Mouse (Mus musculus): ENCODE measurements around the gene Hist1h2bh.
"Not testable (repeated sequence)": the region's sequence is repeated elsewhere in the genome, so short reads cannot be mapped to it uniquely, and the experiment has no call there.

Gene Hist1h2bh

DNA sequence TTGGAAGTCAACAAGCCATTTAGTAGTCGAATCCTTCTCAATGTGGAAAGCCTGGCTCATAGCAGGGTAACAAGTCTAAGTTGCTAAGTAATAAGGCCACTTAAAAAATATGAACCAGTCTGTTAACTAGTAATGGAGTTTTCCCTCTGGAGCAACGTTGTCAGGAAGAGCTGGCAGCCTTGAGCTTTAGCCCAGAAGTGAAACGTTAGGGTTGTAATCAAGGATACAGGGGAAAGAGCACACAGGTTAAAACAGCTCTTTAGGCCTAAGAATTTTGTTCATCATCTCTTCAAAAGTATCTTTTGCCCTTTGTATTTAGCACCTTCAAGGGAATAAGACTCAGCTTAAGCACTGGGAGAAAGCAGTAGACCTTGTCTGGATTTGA is 7.6 kb upstream of the Hist1h2bh start:
- no peak for DNase-seq

DNA sequence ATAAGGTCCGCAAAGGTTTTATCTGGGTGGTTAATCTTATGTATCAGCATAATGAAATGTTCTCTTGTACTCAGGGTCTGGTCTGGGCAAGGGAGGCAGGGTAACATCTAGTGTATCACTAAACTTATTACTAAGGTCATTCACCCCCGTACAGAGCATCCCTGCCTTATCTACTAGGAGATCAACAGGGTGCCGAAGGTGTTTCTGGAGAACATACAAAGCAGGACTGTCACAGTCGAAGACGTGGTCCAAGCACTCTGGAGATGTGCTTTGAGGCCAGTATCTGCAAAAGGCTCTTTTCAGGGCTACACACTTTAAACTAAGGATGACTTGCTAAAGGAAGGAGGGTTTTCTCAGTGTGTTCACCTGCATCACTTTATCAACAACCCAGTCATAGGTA is 3.5 kb upstream of the Hist1h2bh start:
- no peak for DNase-seq

- DNase-seq = not testable (repeated sequence)
These were observed 1.6 kb upstream of the Hist1h2bh start for GRCm38 (mm10) chr13:23544787-23545120.

- DNase-seq = peak; percentile 62 to 70
These were observed 984 bp upstream of the Hist1h2bh start, which contains the start of gene Hist1h3f for GRCm38 (mm10) chr13:23543965-23544786. Gene Hist1h3f (plus strand): TSS chr13:23544052.

DNA sequence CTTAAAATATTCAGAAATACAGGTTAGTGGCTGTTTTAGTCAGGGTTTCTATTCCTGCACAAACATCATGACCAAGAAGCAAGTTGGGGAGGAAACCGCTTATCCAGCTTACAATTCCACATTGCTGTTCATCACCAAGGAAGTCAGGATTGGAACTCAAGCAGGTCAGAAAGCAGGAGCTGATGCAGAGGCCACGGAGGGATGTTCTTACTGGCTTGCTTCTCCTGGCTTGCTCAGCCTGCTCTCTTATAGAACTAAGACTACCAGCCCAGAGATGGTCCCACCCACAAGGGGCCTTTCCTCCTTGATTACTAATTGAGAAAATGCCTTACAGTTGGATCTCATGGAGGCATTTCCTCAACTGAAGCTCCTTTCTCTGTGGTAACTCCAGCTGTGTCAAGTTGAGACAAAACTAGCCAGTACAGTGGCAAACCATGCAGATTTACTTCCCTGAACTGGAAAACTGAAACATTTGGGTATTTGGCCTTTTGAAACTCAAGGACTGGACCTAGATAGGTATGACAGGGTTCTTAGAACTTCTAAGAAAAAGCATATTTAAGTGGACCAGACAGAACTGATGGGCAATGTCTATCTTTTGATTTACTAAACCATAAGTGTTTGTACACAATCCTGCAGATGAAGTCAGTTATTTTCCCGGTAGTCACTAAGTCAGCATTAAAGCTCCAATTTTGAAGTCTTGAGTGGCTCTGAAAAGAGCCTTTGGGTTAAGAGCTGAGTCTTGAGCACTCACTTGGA is 789 bp downstream of the Hist1h2bh start:
- not testable (repeated sequence) for DNase-seq

- no peak for DNase-seq
These were observed 1.7 kb downstream of the Hist1h2bh start for GRCm38 (mm10) chr13:23541497-23541896.

DNA sequence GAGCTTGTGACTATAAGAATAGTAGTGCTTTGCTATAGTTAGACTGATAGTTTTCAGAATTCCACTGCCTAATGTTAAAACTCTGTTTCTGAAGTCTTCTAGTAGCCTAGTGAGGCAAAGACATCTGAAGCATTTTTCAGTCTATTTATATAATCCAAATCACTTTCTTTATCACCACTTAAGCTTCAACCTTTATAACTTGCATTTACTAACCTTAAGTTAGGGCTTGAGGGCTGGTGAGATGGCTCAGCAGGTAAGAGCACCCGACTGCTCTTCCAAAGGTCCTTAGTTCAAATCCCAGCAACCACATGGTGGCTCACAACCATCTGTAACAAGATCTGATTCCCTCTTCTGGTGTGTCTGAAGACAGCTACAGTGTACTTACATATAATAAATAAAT is 3.4 kb downstream of the Hist1h2bh start:
- not testable (repeated sequence) for DNase-seq

- DNase-seq = no peak
These were observed 4.9 kb downstream of the Hist1h2bh start for GRCm38 (mm10) chr13:23538249-23538648.

DNA sequence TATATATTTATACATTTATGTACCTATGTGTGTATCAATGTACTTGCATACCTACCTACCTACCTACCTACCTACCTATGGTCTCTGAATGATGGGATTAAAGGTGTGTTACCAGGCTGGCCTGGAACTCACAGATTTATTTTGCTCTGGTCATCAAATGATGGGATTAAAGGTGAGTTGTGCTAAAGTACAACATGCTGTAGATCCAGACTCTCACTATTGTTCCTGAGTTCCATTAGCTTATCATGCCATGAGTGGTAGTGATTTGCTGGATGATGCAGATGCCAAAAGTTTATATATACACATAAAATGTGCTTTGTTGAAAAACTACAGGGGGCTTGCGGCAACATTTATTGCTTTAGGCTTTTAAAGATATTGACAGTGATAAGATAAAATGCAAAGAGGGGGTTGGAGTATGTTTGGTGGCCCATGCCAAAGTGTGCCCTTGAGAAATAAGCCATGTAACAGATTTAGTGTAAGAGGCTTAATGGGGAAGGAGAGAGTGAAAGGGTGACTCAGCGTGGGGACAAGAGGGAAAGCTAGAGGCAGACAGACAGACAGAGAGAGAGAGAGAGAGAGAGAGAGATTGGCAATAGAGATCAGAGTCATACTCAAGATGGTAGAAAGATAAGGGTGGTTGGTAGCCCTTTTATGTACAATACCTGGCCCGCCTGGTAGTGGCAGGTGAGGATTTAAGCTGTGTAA is 6.0 kb downstream of the Hist1h2bh start:
- no peak for DNase-seq

- DNase-seq = no peak
These were observed 6.9 kb downstream of the Hist1h2bh start for GRCm38 (mm10) chr13:23536076-23536822.

- peak; percentile 82 to 88 for DNase-seq
These were observed 7.8 kb downstream of the Hist1h2bh start, which contains the start of gene Hist1h3g for GRCm38 (mm10) chr13:23535137-23536075. Gene Hist1h3g (plus strand): TSS chr13:23535422.

DNA sequence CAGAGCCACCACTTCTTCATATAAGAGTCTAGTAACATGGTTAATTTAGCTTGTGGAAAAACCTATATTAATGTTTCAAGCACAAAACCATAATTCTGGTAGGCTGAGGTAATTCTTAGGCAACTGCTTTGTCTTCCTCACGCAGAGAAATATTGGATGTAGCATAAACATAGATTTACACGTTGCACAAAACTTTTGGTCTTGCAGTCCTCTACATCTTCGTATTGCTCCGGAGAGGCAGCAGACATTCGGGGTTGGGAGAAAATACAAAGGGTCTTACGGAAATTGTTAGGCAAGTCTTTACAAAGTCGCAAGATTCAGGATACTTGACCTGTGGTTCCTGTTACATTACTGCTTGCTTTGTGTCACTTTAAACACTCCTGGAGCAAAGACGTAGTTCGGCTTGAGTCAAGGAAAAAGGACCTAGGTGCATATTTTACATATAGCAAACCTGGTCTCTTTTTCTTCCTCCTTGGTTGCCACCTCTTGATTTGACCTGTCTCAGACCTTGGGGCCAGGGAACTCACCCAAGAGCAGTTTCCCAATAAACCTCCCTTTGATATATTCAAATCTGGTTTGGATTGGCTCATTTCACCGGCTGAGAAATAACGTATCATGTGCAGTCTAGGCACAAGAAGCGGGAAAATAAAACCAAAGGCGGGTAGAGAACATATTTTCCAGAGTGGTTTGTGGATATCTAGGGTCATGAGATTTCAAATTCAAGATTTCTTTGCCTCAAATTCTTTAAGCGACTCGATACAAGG is 8.6 kb downstream of the Hist1h2bh start:
- DNase-seq = peak in 1 of 2 experiments; percentile 17

- peak; percentile 30 to 46 for DNase-seq
These were observed 9.4 kb downstream of the Hist1h2bh start, which contains the start of gene Hist1h2af for GRCm38 (mm10) chr13:23533560-23534367. Gene Hist1h2af (plus strand): TSS chr13:23533906.

DNA sequence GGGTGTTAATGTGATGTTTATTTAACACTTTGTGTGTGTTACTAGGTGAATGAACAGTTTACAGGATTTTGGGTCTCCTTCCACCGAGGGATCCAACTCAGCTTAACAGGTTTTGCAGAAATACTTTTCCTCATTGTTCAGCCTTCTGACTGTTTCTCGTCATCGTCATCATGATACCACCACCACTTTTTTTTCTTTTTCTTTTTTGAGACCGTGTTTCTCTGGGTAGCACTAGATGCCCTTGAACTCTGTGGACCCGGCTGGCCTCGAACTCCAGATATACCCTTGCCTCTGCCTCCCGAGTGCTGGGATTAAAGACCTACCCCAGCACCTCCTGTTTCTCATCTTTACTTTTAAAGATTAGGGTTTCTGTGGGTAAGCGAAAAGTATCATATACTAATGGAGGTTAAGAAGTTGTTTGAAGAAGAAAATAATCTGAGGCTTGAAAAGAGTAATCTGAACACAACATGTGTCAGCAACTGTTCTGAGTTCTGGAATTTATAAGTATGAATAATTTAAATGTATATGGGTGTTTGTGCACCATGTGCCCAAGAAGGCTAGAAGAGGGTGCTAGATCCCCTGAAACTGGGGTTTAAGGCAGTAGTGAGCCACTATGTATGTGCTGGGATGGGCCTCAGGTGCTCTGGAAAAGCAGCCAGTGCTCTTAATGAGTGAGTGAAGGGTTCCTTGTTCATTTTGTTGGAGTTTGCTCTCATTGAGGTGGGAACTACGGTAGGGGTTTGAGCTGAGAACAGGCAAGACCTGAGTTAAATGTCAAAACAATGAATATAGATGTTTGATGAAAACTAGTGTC is 10.7 kb downstream of the Hist1h2bh start:
- no peak for DNase-seq

- peak; percentile 97 to 98 for DNase-seq
These were observed 12.0 kb downstream of the Hist1h2bh start, which contains the start of gene Hist1h4h for GRCm38 (mm10) chr13:23530901-23531875. Gene Hist1h4h (plus strand): TSS chr13:23531050.

DNA sequence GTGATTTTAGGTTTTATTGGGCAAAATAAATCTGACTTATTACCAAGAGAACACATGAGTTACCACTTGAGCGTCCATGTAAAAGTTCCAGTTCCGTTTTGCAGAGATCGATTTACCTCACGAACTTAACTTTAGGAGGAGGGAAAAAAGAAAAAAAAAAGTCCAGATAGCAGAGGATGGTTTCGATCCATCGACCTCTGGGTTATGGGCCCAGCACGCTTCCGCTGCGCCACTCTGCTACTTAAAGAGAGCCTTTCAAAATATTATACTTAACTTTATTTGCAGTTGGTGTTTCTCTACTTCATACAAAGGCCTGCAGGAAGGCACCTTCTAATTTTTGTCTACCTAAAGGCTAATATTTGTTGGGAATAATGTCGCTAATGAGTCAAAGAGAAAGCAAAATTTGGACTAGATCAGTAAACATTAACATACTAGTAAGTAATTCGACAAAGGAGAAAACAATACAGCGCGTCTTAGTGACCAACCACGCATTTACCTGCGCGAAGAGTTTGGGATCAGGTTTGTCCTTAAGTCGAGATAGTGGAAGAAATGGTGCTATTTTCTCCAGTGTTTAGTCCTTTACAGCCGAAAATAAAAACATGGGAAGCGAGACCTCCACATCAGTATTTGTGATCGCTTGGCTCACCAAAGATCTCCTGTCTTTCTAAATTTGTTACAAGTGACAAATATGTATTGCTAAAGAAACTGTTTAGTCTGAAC is 12.9 kb downstream of the Hist1h2bh start:
- peak; percentile 58 to 63 for DNase-seq
